Mouse (Mus musculus) A20 (cell line): Measurements from ENCODE around the gene Pde3a.
"Not testable (repeated sequence)": the region's sequence is repeated elsewhere in the genome, so short reads cannot be mapped to it uniquely, and the experiment has no call there.

Experiments used
- DNase-seq: peaks from one replicate; pipeline ENCODE4 v3.0.0-alpha.2; 2011; ENCODE audit warnings: low read depth, low spot score

Gene Pde3a

DNA sequence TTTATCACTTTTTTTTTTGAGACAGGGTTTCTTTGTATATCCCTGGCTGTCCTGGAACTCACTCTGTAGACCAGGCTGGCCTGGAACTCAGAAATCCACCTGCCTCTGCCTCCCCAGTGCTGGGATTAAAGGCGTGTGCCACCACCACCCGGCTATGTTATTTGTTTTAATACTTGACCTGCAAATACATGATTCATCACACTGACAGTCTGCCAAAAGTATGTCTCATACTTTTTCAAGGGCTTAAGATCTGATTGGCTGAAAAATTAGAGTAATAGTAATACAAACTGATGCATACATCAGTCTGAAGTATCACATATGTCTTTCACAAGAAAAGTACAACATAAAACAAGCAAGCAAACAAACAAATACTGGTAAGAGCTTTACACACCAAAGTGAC lies 78.1 kb downstream of the Pde3a start:
- not testable (repeated sequence) for DNase-seq

DNA sequence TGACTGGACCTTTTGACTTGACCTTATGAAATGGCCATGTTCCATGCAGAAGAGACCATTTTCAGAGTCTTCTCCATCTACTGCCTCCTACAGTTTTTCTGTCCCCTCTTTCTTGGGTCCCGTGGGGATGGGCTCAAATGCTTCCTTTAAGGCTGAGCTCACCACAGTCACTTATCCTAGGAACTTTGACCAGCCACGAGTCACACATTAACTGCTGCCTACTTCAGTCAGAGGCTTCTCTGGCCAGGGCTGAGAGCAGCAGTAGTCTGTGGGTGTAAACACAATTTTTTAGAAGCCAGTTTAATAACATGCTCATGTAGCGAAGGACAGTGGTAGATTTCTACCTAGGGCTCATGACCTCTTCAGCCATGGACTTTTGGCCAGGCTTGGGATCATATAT lies 79.0 kb downstream of the Pde3a start:
- no peak for DNase-seq

- no peak for DNase-seq
Measured at GRCm38 (mm10) chr6:141331464-141331863, 82.4 kb downstream of the Pde3a start.

- DNase-seq = no peak
Measured at GRCm38 (mm10) chr6:141332613-141333165, 83.6 kb downstream of the Pde3a start.

GRCm38 (mm10) chr6:141333245-141333644 lies 84.2 kb downstream of the Pde3a start:
- DNase-seq = no peak

DNA sequence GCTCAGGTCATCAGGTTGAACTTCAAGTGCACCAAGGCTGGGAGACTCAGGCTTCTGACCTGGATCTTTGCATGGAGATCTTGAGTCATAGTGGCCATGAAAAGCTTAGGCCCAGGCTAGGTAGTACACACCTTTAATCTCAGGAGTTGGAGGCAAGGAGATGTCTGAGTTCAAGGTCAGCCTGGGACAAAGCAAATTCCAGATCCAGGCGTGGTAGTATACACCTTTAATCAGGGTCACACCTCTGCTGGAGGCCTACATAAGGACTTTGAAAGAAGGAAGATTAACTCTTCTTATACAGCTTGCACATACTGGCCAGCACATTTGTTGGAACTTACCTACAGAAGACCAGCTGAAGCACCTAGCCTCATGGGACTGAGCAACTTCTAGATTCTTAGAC lies 86.8 kb downstream of the Pde3a start:
- no peak for DNase-seq

- DNase-seq = no peak
Measured at GRCm38 (mm10) chr6:141336438-141336837, 87.4 kb downstream of the Pde3a start.

- DNase-seq = peak; percentile 1
Measured at GRCm38 (mm10) chr6:141337673-141338072, 88.6 kb downstream of the Pde3a start.

DNA sequence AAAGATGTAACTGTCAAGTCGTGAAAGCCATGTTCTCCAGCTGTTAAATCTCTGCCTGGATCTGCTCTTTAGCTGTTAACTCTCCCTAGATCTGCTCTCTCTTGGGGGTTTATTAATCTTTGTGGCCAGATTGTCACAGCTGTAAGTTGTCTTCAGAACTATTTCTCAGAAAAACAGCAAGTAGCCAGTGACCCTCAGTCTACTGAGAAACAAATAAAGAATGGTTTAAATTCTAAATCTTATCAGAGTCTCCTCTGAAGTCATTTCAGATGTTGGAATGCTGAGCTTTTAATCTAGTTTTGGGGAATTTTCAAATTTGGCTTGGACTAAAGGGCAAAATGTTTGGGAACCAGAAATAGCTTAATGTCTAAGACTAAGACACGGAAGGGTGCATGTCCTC lies 92.3 kb downstream of the Pde3a start:
- DNase-seq = no peak

DNA sequence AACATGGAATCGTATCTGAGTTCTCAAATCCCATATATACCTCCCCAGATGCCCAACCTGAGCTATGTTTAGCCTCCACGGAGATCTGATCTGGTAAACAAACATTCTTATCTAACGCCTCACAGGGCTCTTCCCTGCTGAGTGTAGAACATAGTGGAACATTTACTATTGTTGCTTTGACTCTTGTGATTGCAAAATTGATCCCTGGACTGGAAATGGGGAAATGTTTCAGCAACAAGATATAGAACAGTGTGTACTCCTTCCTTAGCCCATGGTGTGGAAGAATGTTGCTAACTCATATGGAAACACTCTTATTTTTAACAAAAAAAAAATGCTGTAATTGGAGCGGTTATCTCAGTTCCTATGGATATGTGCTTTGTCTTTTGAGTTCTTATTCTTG lies 98.8 kb downstream of the Pde3a start:
- DNase-seq = no peak

GRCm38 (mm10) chr6:141348542-141348941 lies 99.5 kb downstream of the Pde3a start:
- DNase-seq = no peak

GRCm38 (mm10) chr6:141350261-141350660 lies 101.2 kb downstream of the Pde3a start:
- DNase-seq = no peak

- DNase-seq = no peak
Measured at GRCm38 (mm10) chr6:141352277-141352676, 103.2 kb downstream of the Pde3a start.

DNA sequence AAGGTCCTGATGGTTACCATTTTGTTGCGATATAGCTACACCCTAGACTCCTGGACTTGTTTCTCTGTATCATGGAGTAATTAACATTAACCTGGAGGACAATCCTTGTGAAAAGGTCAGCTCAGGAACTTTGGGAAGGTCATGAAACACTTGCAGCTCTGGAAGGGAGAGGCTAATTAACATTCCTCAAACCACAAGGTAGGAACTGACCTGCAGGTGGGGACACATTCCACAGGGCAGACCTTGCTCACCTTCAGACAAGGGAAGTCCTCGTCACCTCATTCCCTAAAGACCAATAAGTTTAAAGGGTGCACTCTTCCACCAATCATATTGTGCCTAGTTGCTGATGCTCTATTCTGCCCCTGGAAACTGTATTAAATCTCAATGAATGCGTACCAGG lies 114.6 kb downstream of the Pde3a start:
- no peak for DNase-seq

DNA sequence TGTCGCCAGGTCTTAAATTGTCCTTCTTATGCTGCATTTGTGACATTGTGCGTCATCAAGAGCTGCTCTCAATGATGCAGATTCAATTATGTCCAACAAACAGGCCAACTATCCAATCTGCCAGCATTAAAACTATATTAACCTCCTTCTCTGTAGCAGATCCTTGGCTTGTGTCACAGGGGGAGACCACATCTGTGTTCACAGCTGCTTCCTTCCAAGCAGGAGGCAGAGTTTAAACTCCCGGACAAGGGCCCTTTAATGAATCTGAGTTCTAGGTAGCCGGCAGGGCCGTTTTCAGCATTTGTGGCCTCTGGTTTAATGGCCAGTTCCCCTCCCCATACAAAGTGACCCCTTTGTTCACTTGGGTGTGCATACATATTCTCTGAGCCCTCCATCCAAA lies 118.0 kb downstream of the Pde3a start:
- no peak for DNase-seq

DNA sequence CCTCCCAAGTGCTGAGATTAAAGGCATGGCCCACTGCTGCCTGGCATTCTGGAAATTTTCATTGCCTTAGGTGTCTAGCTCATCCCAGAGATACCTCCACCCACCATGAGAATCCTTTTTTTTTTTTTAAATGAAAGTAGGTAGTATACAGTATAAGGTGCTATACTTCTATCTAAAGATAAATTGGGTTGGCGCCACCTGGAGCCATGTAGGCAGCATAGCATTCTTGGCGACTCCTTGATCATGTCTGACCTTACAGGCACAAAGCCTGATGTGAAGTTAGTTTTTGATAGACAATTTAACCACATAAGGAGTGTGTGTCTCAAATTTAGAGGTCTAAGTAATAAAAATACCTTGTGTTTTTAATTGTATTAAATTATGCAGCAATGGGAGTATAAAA lies 123.6 kb downstream of the Pde3a start:
- no peak for DNase-seq

DNA sequence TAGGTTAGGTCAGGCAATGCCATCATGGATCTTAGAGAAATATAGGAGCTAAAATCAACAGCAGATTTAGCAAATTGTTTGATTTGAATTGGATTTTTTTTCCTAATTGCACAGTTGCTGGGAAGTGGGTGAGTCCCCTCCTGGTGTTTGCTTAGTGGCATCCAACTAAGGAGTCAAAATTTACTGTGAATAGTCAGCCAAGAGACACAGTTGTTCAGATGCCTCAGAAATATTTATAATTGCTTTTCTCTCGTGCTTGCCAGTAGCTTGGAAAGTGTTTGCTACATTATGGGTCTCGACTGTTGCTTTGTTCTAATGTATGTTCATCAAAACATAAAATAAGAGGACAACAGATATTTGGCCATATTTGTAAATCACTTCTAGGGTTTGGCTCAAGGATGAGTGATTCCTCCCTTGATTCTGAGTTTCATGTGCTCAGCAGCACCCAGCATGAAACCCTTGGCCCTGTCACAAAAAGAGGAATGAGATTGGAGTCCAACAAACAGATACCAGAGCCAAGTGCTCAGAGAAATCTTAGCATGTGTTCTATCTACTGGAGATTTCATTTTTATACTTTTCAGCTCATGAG lies 125.5 kb downstream of the Pde3a start:
- no peak for DNase-seq

DNA sequence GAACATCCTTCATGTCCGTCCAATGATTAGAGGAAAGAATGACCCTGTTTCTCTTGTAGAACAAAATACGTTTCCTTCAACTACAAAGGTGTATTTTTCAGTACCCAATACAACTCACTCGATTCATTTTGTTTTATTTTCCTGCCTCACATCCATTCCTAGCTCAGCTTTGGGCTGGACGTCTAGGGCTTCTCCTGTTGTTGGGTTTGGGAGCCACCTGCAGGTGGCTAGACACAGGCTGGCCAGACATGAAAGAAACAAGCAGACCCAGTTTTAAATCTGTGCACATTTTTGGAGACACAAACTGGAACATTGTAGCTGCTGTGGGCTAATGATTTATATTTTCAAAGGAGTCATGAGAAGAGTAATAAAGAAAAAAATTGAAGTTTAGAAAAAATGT lies 126.1 kb downstream of the Pde3a start:
- DNase-seq = no peak

DNA sequence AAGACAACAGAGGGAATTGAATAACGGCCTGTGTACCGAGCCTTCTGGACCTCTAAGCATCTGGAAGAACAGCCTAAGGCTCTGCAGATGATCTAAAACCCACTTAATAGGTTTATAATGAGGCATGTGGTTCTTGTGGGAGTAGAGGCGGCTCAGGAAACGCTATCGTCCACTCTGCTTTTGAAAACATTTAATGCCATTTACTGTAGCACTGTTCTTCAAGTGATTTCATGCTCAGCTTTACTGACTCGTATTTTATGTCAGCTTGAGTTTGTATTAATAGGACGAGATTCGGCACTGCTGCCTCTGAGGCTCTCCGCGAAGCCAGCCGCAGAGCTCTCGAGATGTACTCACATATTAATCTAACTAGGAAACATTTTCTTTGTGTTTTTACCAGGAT lies 131.9 kb downstream of the Pde3a start:
- DNase-seq = no peak

DNA sequence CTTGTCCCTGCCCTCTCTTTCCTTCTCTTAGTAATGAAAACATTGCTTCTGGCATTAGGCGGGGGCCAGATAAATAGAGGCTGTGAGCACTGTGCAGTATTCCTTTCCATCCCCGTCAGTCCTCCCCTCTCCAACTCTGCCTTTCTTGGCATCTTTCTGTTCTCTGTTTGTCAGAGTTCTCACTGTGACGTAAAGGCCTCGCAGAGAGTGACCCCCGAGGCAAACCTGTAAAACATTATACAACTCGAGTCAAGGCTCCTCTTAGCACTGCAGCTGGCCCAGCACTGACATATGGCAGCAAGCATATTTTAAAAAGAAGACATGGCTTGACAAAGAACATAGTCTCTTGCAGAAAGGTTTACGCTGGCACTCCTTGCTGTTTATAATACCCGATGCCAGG lies 132.4 kb downstream of the Pde3a start:
- DNase-seq = no peak

GRCm38 (mm10) chr6:141381881-141382370 lies 132.9 kb downstream of the Pde3a start:
- DNase-seq = no peak

DNA sequence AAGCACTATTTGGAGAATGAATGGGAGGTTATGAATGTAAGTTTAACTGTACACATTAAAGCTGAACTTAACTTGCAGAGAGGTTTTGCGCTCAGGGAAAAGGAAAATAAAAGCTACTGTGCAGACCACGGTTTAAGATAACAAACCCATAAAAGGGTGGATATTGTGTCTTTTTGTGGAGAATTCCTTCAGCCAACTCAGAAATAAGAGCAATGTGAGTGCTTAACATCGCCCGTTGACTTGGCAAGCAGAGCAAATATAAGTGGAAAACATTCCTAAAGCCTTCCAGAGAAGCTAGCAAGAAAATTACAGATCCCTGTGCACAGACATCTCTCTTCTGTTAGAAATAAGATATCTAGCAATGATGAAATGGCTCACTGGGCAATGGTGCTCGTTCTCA lies 139.0 kb downstream of the Pde3a start:
- no peak for DNase-seq

GRCm38 (mm10) chr6:141395926-141396325 lies 146.9 kb downstream of the Pde3a start:
- no peak for DNase-seq

- no peak for DNase-seq
Measured at GRCm38 (mm10) chr6:141399411-141399810, 150.3 kb downstream of the Pde3a start.
